Mouse (Mus musculus): ENCODE results near the gene Fbxw10. TPM values are rescaled to one million over a fixed set of nuclear protein-coding genes. Genes with fewer than 3 reads are reported as not detected.
A peak's percentile ranks its signal among the peaks of the same experiment; 100 is the strongest.

Fbxw10 gene
- polyA plus RNA-seq, 1 experiment from 2014 or later, result 0.14 TPM

DNA sequence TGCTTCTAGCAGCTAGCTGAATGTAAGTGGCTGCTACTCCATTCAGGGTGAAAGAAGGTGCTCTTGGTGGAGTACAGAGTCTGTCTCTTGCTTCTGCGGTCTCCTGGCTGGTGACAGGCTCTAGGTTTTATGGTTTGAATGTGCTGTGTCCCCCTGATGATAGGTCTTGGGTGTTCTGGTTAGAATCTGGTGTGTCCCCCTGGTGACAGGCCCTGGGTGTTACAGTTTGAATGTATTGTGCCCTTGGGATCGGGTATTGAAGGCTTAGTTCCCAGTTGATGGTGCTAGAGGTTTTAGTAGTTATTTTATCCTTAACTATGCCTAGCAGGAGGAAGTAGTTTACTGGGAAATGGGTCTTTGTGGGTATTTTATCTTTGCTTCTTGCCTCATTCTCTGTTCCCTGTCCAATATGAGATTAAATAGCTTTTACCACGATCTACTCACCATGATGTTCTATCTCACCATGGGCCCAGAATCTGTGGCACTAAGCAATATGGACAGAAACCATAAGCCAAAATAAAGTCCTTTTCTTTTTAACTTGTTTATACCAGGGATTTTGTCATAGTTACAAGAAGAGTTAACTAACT, 62.9 kb downstream of the Fbxw10 start:
- no peak overlapping the region for H3K4me2 ChIP-seq (replicated peaks; ENCODE audit: low read depth)
- no peak overlapping the region for H3K27ac ChIP-seq (ENCODE audit: low read depth, low read length)
- no peaks in the 10 kb centered on the region for H3K9me3 ChIP-seq (ENCODE audit: control insufficient read depth)
- H3K4me1 ChIP-seq (replicated peaks; ENCODE audit: control insufficient read depth, insufficient read depth, low read length), result no peaks in the 10 kb centered on the region
- H3K36me3 ChIP-seq (ENCODE audit: control insufficient read depth, insufficient read depth), result no peaks in the 10 kb centered on the region
- no peak overlapping the region for H3K9ac ChIP-seq (ENCODE audit: low read depth, low read length)
- H3K4me3 ChIP-seq (ENCODE audit: low read depth, low read length), result no peak overlapping the region
- 61% methylated on average over 3 of the region's 3 CpGs for WGBS
- peak; percentile 55 for TF ChIP-seq CTCF (IDR thresholded peaks at IDR 0.05; ENCODE audit: low read depth)
- no peak for ATAC-seq
- H3K27me3 ChIP-seq (replicated peaks; ENCODE audit: control insufficient read depth, insufficient read depth, low read length), result no peaks in the 10 kb centered on the region

DNA sequence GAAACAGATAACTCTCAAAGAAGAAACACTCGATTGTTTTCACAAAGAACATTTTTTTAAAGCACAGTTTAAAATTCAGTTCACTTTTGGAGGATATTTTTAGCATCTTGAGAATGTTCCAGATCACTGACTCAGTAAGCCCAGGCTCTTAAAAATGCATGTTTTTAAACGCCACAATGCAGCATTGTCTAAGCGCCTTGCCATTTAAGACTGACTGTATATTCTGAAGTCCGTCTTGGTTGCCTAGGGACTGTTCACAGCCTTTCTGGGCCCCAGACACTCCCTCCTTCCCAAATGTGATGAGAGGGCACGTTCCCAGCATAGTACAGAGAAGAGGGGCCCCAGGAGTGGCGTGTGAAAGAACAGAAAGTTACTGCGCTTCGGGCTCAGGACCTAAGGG, 64.5 kb downstream of the Fbxw10 start:
- Histone ChIP-seq H3K9ac (ENCODE audit: low read depth, low read length) (no peak overlapping the region), H3K27ac (ENCODE audit: low read depth, low read length) (no peak overlapping the region), H3K9me3 (ENCODE audit: control insufficient read depth) (no peaks in the 10 kb centered on the region), H3K36me3 (ENCODE audit: control insufficient read depth, insufficient read depth) (no peaks in the 10 kb centered on the region), H3K4me2 (replicated peaks; ENCODE audit: low read depth) (no peak overlapping the region), H3K27me3 (replicated peaks; ENCODE audit: control insufficient read depth, insufficient read depth, low read length) (no peaks in the 10 kb centered on the region), H3K4me1 (replicated peaks; ENCODE audit: control insufficient read depth, insufficient read depth, low read length) (no peaks in the 10 kb centered on the region), H3K4me3 (ENCODE audit: low read depth, low read length) (no peak overlapping the region)
- no peak for ATAC-seq
- WGBS, result 59% methylated on average over 8 of the region's 8 CpGs
- no peak for TF ChIP-seq CTCF (IDR thresholded peaks at IDR 0.05; ENCODE audit: low read depth)

DNA sequence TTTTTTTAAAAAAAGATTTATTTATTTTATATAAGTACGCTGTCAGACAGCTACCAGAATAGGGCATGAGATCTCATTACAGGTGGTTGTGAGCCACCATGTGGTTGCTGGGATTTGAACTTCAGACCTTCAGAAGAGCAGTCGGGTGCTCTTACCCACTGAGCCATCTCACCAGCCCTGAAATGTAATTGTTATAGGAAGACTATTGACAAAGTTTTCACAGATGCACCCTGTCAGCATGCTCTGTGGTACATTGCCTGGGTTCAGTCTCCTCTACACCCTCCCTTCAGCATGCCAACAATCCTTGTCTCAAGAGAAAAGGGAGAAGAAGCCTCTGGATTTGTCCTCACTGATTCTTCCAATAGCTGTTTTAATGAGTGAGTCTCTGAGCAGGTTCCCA, 66.3 kb downstream of the Fbxw10 start:
- Histone ChIP-seq H3K27me3 (replicated peaks; ENCODE audit: control insufficient read depth, insufficient read depth, low read length) (no peaks in the 10 kb centered on the region), H3K4me3 (ENCODE audit: low read depth, low read length) (no peak overlapping the region), H3K9ac (ENCODE audit: low read depth, low read length) (no peak overlapping the region), H3K27ac (ENCODE audit: low read depth, low read length) (no peak overlapping the region), H3K4me1 (replicated peaks; ENCODE audit: control insufficient read depth, insufficient read depth, low read length) (no peaks in the 10 kb centered on the region), H3K36me3 (ENCODE audit: control insufficient read depth, insufficient read depth) (no peaks in the 10 kb centered on the region), H3K9me3 (ENCODE audit: control insufficient read depth) (no peaks in the 10 kb centered on the region), H3K4me2 (replicated peaks; ENCODE audit: low read depth) (no peak overlapping the region)
- WGBS, result 91% methylated on average over 2 of the region's 2 CpGs
- no peak for ATAC-seq
- no peak for TF ChIP-seq CTCF (IDR thresholded peaks at IDR 0.05; ENCODE audit: low read depth)

DNA sequence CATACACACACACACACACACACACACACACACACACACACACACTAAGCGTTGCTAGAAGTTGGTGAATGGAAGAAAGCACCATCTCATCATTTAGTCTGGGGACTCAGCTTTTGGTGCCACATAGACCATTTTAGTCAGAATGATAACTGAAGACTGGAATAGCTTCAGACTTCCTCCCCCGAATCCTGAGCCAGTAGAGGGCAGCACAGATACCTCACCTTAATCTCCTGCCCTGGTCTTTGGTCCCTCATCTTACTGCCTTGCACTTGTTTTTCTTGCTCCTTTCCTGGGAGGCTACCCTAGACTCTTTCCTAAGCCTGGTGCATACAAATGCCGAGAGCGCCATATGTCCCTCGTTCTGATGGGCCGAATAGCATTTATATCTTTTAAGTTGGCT, 67.7 kb downstream of the Fbxw10 start:
- H3K9ac ChIP-seq (ENCODE audit: low read depth, low read length), result no peak overlapping the region
- no peak overlapping the region for H3K27ac ChIP-seq (ENCODE audit: low read depth, low read length)
- no peak for ATAC-seq
- no peaks in the 10 kb centered on the region for H3K27me3 ChIP-seq (replicated peaks; ENCODE audit: control insufficient read depth, insufficient read depth, low read length)
- H3K4me1 ChIP-seq (replicated peaks; ENCODE audit: control insufficient read depth, insufficient read depth, low read length), result no peaks in the 10 kb centered on the region
- H3K4me3 ChIP-seq (ENCODE audit: low read depth, low read length), result no peak overlapping the region
- WGBS, result 61% methylated on average over 6 of the region's 6 CpGs
- H3K9me3 ChIP-seq (ENCODE audit: control insufficient read depth), result no peaks in the 10 kb centered on the region
- TF ChIP-seq CTCF (IDR thresholded peaks at IDR 0.05; ENCODE audit: low read depth), result peak; percentile 72
- H3K4me2 ChIP-seq (replicated peaks; ENCODE audit: low read depth), result no peak overlapping the region
- no peaks in the 10 kb centered on the region for H3K36me3 ChIP-seq (ENCODE audit: control insufficient read depth, insufficient read depth)

DNA sequence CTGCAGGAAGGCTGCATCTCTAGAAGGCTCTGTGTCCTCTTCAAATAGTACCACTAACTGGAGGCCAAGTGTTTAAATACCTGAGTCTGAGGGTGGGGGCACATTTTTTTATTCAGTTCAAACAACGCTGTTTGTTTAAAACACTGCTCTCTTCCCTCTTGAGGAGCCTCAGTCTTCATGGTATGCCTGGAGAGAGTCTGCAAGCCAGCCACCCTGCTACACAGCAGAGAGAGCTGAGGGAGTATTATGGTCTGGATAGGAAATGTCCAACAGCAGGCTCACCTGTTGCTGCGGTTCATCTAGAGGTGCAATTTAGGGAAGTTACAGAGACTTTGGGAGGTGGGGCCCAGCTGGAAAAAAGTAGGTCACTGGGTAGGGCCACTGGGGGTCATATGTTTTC, 68.6 kb downstream of the Fbxw10 start:
- H3K27me3 ChIP-seq (replicated peaks; ENCODE audit: control insufficient read depth, insufficient read depth, low read length), result no peaks in the 10 kb centered on the region
- no peaks in the 10 kb centered on the region for H3K9me3 ChIP-seq (ENCODE audit: control insufficient read depth)
- H3K36me3 ChIP-seq (ENCODE audit: control insufficient read depth, insufficient read depth), result no peaks in the 10 kb centered on the region
- no peaks in the 10 kb centered on the region for H3K4me1 ChIP-seq (replicated peaks; ENCODE audit: control insufficient read depth, insufficient read depth, low read length)
- no peak for TF ChIP-seq CTCF (IDR thresholded peaks at IDR 0.05; ENCODE audit: low read depth)
- H3K27ac ChIP-seq (ENCODE audit: low read depth, low read length), result no peak overlapping the region
- WGBS, result 34% methylated on average over 2 of the region's 2 CpGs
- no peak for ATAC-seq
- no peak overlapping the region for H3K4me2 ChIP-seq (replicated peaks; ENCODE audit: low read depth)
- H3K4me3 ChIP-seq (ENCODE audit: low read depth, low read length), result no peak overlapping the region
- no peak overlapping the region for H3K9ac ChIP-seq (ENCODE audit: low read depth, low read length)

DNA sequence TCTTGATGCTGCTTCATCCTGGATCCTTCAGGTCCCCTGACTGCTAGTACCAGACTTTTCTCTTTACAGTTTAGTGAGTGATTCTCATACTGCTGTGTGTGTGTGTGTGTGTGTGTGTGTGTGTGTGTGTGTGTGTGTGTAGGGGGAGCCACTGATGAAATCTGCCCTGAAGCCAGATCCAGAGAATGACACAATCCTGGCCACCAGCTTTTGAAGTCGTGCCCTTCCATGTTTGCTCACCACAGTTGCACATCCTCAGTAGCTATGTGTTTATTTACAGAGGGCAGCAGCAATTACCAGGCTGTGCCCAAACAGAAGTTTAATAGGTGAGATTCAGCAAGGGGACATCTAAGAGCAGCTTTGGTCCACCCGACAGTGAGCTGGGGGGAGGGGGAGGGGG, 69.9 kb downstream of the Fbxw10 start:
- H3K27me3 ChIP-seq (replicated peaks; ENCODE audit: control insufficient read depth, insufficient read depth, low read length), result no peaks in the 10 kb centered on the region
- H3K9me3 ChIP-seq (ENCODE audit: control insufficient read depth), result no peaks in the 10 kb centered on the region
- H3K4me3 ChIP-seq (ENCODE audit: low read depth, low read length), result no peak overlapping the region
- no peak overlapping the region for H3K9ac ChIP-seq (ENCODE audit: low read depth, low read length)
- H3K27ac ChIP-seq (ENCODE audit: low read depth, low read length), result no peak overlapping the region
- H3K36me3 ChIP-seq (ENCODE audit: control insufficient read depth, insufficient read depth), result no peaks in the 10 kb centered on the region
- no peak for ATAC-seq
- no peaks in the 10 kb centered on the region for H3K4me1 ChIP-seq (replicated peaks; ENCODE audit: control insufficient read depth, insufficient read depth, low read length)
- TF ChIP-seq CTCF (IDR thresholded peaks at IDR 0.05; ENCODE audit: low read depth), result no peak
- 13% methylated on average over 2 of the region's 2 CpGs for WGBS
- H3K4me2 ChIP-seq (replicated peaks; ENCODE audit: low read depth), result no peak overlapping the region

Measured in intestine, postnatal 0 days (tissue).